Mouse (Mus musculus) limb, embryonic 10.5 days (tissue): ENCODE results near the gene Iah1. TPM values are rescaled to one million over a fixed set of nuclear protein-coding genes. Genes with fewer than 3 reads are reported as not detected.

Source experiments
- DNase-seq: peaks from one replicate; pipeline ENCODE4 v3.0.0-alpha.2; 2017; ENCODE audit warnings: low spot score
- H3K27ac ChIP-seq: fragments of 300-500 bp; sonication (generic); 2 replicates; pipeline ENCODE4 v1.5.1; 2016; ENCODE audit warnings: mild to moderate bottlenecking
- H3K27me3 ChIP-seq: fragments of 300-500 bp; sonication (generic); 2 replicates; pipeline ENCODE4 v1.6.1; 2016; ENCODE audit warnings: low read depth, mild to moderate bottlenecking; ENCODE audit not compliant: poor library complexity, severe bottlenecking
- H3K36me3 ChIP-seq: fragments of 300-500 bp; sonication (generic); 2 replicates; pipeline ENCODE4 v1.6.1; 2016; ENCODE audit warnings: mild to moderate bottlenecking, moderate library complexity
- H3K4me1 ChIP-seq: fragments of 300-500 bp; sonication (generic); 2 replicates; pipeline ENCODE4 v1.6.1; 2016
- H3K4me3 ChIP-seq: fragments of 300-500 bp; sonication (generic); 2 replicates; pipeline ENCODE4 v1.5.1; 2016; ENCODE audit warnings: mild to moderate bottlenecking, moderate library complexity
- H3K9me3 ChIP-seq: fragments of 300-500 bp; sonication (generic); replicated peaks from 2 replicates; pipeline ENCODE4 v1.6.1; 2016; ENCODE audit warnings: mild to moderate bottlenecking
- WGBS: fragments of 180-500 bp; shearing (Covaris S2); methylation state at CpG from one replicate; pipeline ENCODE4 v1.1.7; 2016; 5-methylcytosine and 5-hydroxymethylcytosine counted together
- polyA plus RNA-seq: library from polyadenylated mRNA; unstranded; fragments of >200 nt; fragmentation: Nextera tagmentation; extraction: Ambion mirVana; gene quantifications from 2 replicates; pipeline ENCODE4 v1.2.1, GENCODE M21; 2016

Gene Iah1
- polyA plus RNA-seq, result 50.3 and 51.3 TPM in 2 replicates

DNA sequence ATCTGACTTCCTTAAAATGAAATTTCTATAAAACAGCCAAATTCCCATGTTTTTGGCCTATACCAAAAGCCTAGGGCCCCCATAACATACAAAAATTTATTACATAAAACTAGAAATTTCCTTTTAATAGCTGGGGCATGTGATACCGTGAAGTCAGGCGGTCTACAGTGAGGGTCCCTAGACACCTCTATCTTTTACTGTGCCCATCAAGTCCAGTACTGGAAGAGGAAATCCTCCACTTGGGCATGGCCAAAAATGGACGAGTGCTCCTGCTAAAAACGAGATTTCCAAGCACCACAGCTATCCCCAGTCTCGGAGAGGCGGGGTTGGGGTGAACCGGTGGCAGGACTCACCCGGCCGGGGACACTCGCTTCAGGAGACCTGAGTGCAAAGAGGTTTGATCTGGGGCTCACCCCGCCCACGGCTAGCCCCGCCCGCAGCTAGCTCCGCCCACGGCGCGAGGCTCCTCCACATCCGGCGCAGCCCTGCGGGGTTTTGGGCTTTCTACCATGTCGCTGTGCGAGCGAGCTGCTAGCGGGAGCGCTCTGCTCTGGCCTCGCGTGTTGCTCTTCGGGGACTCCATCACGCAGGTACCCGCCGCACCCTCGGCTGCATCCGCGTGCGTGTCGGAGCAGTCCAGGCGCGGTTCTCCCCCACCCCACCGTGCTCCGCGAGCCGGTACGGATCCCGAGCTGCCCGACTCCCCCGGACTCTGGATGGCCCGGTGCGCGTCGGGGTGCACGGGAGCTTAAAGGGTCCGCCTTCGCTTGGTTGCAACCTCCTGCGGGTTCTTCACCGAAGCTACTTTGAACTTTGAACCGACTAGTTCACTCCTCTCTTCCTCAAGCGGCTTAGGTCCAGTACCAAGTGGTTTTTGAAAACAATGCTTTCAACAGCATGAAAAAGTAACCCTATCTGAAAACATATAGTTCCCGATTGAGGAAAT lies at the start of gene Iah1:
Gene Iah1 (plus strand): TSS at position 467 of the 946 bp plus-strand sequence.
- peaks cover 7% of the 10 kb centered on the region for H3K4me1 ChIP-seq
- peak within 1 kb of the TSS; percentile 78 for H3K4me3 ChIP-seq
- no peaks in the 10 kb centered on the region for H3K27me3 ChIP-seq
- peak within 1 kb of the TSS; percentile 92 for H3K27ac ChIP-seq
- peak; percentile 91 for DNase-seq
- WGBS, result 3% methylated on average over 59 of the region's 59 CpGs
- no peaks in the 10 kb centered on the region for H3K9me3 ChIP-seq
- peaks cover 72% of the 10 kb centered on the region for H3K36me3 ChIP-seq

DNA sequence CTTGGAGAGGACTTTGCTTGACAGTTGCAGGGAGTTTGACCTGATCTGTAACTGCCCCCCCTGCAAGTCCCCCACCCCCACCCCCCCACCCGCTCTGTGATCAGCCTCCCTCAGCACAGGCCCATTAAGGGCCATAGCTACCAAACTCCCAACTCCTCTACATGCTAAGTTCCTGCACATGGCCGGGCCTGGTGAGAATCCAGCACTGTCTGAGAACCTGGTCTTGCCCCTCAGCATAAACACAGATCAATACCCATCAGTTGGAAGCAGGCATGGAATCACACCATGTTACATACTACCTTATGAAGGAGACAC lies 49.4 kb upstream of the Iah1 start:
- no peaks in the 10 kb centered on the region for H3K27me3 ChIP-seq
- H3K4me1 ChIP-seq, result no peaks in the 10 kb centered on the region
- WGBS, result 79% methylated on average over 2 of the region's 2 CpGs
- H3K27ac ChIP-seq, result no peak overlapping the region
- no peaks in the 10 kb centered on the region for H3K9me3 ChIP-seq
- H3K36me3 ChIP-seq, result peaks cover 100% of the 10 kb centered on the region
- no peak overlapping the region for H3K4me3 ChIP-seq
- no peak for DNase-seq

DNA sequence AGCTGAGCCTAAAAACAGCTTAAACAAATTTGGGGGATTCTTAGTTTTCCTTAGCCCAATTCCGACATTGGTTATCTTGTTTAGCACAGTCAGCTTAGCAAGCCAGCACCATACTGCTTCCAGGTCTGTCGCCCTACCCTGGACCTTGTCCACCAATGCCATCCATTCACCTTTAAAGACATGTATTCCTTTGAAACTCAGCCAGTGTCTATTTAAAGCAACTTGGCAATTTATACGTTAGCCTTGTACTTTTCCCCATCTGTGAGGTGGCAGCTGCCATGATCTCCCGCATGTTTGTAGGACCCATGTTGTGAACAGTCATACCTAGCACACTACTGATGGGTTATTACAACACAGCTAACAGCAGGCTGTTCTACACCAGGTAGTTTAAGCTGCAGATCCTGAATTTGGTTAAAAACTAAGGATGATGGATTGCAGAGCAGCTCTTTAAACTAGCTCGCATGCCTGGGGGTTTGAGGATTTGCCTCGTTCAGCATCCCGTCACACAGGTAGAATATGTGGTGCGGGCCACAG lies 48.0 kb upstream of the Iah1 start:
- peaks cover 100% of the 10 kb centered on the region for H3K36me3 ChIP-seq
- no peak overlapping the region for H3K27ac ChIP-seq
- 94% methylated on average over 8 of the region's 8 CpGs for WGBS
- no peaks in the 10 kb centered on the region for H3K27me3 ChIP-seq
- no peaks in the 10 kb centered on the region for H3K4me1 ChIP-seq
- no peaks in the 10 kb centered on the region for H3K9me3 ChIP-seq
- no peak for DNase-seq
- no peak overlapping the region for H3K4me3 ChIP-seq

DNA sequence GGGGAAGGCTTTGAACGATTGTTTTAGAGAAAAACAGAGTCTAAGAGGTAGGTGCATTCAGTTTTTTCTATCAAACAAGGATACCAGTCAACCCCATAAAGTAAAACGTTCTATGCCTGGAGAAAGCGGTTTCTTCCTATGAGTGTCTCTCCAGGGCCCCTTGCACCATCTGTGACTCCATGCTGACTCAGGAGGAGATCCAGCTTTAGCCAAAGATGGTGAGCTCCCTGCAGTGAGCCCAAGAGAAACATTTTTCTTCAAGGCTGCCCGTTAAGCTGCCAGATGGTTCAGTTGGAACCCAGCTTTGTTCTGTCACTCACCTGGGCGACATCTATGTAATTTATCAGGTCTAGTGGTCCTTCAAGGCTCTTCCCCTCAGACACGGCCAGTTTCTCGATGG lies 41.7 kb upstream of the Iah1 start:
- H3K9me3 ChIP-seq, result no peaks in the 10 kb centered on the region
- no peaks in the 10 kb centered on the region for H3K4me1 ChIP-seq
- H3K4me3 ChIP-seq, result no peak overlapping the region
- DNase-seq, result no peak
- H3K27ac ChIP-seq, result no peak overlapping the region
- peaks cover 56% of the 10 kb centered on the region for H3K36me3 ChIP-seq
- 87% methylated on average over 7 of the region's 7 CpGs for WGBS
- H3K27me3 ChIP-seq, result no peaks in the 10 kb centered on the region

DNA sequence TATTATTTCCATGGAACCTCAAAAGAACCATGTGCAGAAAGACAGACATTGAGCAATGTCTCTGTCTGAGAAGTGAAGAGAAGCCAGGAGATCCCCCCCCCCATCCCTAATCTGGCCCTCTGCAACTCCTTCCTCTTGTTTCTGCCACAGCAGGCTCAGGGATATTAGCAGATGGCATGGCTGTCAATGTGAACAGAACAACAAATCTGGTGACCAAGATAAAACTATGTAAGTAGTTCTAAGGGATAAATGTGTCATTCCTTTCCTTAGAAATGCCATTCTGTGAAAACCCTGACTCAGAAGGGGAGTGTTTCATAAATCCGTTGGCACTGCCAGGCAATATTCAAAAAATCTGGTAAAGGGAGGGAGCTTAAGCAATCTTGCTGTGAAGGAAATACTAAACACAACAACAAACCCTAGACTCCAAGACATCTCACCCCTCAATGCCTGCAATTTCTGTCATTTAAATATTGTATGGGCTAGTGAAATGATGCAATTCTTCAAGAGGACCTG lies 38.8 kb upstream of the Iah1 start:
- peaks cover 26% of the 10 kb centered on the region for H3K36me3 ChIP-seq
- H3K9me3 ChIP-seq, result no peaks in the 10 kb centered on the region
- no peaks in the 10 kb centered on the region for H3K27me3 ChIP-seq
- WGBS, result 79% methylated on average over 1 of the region's 1 CpGs
- no peak overlapping the region for H3K27ac ChIP-seq
- no peak overlapping the region for H3K4me3 ChIP-seq
- no peak for DNase-seq
- no peaks in the 10 kb centered on the region for H3K4me1 ChIP-seq

DNA sequence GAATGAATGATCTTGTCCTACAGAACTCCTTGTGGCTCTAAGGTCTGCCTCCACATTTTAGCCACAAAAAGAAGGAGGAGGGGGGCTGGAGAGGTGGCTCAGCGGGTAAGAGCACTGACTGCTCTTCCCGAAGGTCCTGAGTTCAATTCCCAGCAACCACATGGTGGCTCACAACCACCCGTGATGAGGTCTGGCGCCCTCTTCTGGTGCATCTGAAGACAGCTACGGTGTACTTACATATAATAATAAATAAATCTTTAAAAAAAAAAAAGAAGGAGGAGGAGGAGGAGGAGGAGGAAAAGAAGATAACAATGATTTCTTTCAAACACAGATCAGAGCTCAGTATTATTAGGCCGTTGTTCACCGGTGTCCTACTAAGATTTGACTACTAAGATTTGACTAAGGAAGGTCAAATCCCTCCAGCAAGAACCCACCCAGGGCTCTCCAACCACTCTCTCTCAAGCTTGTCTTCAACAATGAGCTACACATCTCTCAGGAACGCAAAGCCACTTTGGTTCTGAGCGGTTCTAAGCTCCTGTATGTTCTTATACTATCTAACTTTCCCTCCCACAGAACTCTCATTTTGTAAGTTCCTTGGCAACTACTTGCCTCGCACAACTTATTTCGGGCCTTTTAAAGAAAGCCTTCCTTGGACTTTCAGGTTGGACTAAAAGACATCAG lies 31.3 kb upstream of the Iah1 start, which contains the start of gene Cpsf3:
Gene Cpsf3 (plus strand): TSS at position 631 of the 681 bp plus-strand sequence.
- no peaks in the 10 kb centered on the region for H3K27me3 ChIP-seq
- H3K27ac ChIP-seq, result peak within 1 kb of the TSS; percentile 93
- H3K36me3 ChIP-seq, result peaks cover 18% of the 10 kb centered on the region
- peaks cover 18% of the 10 kb centered on the region for H3K4me1 ChIP-seq
- 56% methylated on average over 11 of the region's 11 CpGs for WGBS
- DNase-seq, result no peak
- peak within 1 kb of the TSS; percentile 86 for H3K4me3 ChIP-seq
- H3K9me3 ChIP-seq, result no peaks in the 10 kb centered on the region

DNA sequence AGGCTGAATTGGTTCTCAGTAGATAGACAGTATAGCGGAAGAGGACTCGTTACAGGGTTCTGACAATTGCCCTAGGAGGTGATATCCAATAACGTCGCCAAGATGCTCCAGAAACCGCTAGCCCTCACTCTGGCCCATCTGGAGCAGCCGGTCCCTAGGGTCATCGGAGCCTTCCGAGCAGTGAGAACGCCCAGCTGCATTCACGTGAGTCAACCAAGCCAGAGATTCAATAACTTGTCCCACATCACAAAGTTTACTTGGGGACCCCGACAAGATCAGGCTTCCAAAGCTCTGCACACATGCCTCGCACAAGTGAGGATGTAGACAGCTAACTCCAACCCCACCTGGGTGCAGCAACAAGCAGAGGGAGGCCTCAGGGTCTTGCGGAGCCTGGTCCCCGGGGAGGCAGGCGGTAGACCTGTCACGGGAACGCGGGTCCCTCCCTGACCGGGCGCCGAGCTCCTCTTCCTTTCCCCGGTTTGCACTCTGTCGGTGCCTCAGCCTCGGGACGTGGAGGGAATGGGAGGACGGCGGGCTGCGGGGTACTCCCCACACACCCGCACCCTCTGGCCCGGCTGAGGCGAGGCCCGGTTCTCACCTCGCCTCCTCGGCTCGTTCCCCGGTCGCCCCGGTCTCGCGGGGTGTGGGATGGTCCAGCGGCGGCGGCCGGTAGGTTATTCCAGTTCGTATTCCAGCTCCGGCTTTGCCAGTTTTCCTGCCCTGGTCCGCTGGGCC lies 30.5 kb upstream of the Iah1 start:
- Histone ChIP-seq H3K27ac (peak overlapping the region; percentile 93), H3K4me1 (peaks cover 18% of the 10 kb centered on the region), H3K9me3 (no peaks in the 10 kb centered on the region), H3K36me3 (peaks cover 25% of the 10 kb centered on the region), H3K27me3 (no peaks in the 10 kb centered on the region), H3K4me3 (peak overlapping the region; percentile 86)
- whole genome bisulfite sequencing, result under 1% methylated on average over 39 of the region's 47 CpGs
- DNase-seq, result no peak

DNA sequence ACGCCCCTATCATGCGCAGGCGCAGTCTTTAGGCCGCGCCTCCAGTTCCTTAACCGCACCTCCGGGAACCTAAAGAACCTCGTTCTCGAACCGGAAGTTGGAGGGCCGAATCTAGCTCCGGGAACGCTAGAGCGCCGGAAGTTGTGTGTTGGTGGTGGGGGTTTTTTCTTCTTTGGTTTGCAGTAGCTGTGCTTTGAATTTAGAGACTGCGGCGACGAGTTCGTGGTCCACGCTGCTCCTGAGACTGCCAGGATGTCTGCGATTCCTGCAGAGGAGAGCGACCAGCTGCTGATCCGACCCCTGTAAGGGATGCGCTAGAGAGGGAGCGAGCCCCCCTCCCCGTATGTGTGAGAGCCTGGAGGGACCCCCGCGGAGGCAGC lies 30.0 kb upstream of the Iah1 start, which contains the start of gene Itgb1bp1:
Gene Itgb1bp1 (minus strand): TSS at position 42 of the 380 bp plus-strand sequence.
- H3K4me1 ChIP-seq, result peaks cover 18% of the 10 kb centered on the region
- under 1% methylated on average over 28 of the region's 28 CpGs for WGBS
- peak within 1 kb of the TSS; percentile 93 for H3K27ac ChIP-seq
- peaks cover 31% of the 10 kb centered on the region for H3K36me3 ChIP-seq
- peak; percentile 98 for DNase-seq
- H3K4me3 ChIP-seq, result peak within 1 kb of the TSS; percentile 86
- no peaks in the 10 kb centered on the region for H3K27me3 ChIP-seq
- H3K9me3 ChIP-seq, result no peaks in the 10 kb centered on the region

DNA sequence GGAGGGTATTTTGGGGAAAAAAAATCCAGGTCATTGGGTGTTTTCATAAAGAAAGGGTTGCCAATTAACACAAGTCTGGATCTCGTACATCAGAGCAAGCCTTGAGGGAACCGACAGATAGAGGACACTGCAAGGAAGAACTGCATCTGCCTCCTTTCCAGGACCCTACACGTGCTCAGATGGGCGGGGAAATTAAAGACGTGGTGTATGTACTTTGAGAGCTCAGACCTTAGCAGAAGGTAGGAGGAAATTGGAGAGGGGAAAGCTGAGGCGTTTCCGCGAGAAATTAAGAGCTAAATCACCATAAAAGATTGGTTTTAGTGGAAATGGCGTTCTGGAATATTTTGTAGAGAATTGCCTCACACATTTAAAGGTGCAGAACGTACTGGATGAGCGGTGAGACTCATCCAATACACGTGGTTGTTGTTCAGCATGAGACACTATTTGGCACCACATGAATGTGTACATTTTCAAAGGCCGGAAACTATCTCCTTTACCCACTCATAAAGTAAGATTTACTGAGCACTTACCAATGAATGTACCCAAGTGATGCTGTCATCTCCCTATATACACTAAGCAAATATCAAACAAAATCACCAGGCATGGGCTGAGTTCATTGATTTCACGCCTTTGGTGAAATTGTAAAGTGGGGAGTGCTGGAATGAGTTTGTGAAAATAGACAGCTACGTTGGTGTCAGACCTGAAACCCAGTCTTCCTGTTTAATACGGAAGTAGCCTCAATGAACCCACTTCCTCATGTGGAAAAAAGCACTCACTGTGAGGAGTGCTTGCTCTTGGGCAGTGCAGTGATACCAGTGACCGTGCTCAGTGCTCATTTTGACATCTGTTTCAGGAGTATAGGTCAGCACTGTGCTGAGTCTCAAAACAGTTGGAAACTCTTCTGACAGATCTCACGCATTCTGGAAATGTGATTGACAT lies 29.2 kb upstream of the Iah1 start:
- Histone ChIP-seq H3K4me1 (peaks cover 18% of the 10 kb centered on the region), H3K27me3 (no peaks in the 10 kb centered on the region), H3K27ac (peak overlapping the region; percentile 93), H3K9me3 (no peaks in the 10 kb centered on the region), H3K36me3 (peaks cover 39% of the 10 kb centered on the region), H3K4me3 (peak overlapping the region; percentile 86)
- 40% methylated on average over 18 of the region's 18 CpGs for WGBS
- peak; percentile 34 for DNase-seq

DNA sequence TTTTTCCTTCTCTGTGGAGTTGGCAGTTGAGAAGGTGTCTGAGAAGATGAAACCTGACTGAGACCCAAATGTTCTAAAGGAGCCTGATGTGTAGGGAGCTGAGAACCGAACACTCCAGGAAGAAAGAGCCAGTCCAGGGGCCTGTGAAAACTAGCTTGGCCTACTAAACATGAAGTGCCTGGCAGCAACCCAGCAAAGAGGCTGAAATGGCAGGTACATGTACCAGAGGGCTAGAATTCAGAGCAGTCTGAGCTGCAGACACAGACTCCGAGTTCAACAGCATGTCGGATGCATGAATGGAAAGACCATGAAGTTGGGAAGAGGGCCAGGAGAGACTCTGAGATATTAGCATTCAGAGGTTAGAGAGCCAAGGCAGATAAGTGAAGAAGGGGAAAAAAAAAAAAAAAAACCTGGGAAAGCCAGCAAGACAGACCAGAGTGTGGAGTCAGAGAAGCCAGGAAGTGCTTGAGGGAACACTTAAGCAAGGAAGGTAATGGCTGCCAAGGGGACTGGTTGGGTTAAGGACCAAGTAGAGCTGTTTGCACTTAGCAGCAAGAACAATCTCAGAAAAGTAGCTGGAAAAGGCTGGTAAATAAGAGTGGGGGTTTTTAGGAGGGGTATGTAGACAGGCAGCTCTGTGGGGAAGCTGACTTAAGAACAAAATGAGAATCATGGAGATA lies 27.3 kb upstream of the Iah1 start:
- 97% methylated on average over 3 of the region's 3 CpGs for WGBS
- H3K4me1 ChIP-seq, result peaks cover 18% of the 10 kb centered on the region
- no peaks in the 10 kb centered on the region for H3K9me3 ChIP-seq
- H3K27ac ChIP-seq, result no peak overlapping the region
- peaks cover 57% of the 10 kb centered on the region for H3K36me3 ChIP-seq
- H3K27me3 ChIP-seq, result no peaks in the 10 kb centered on the region
- H3K4me3 ChIP-seq, result no peak overlapping the region
- DNase-seq, result no peak

DNA sequence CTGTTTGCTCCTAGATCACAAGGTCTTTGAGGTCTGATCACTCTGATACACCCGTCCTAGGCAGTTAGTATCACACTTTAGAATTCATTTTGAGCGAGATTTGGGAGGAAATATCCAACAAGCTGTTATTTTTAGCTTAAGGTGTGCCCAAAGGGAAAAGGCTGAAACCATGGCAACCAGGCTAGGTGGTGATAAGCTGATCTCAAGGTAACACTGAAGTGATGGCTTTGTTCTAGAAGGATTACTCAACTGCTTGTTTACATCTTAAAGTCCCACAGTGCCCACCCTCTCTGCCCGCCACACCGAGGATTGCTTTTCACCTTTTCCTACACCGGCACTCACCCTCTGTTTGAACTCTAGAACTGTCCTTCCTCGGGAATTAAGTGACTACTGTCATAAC lies 26.5 kb upstream of the Iah1 start:
- 85% methylated on average over 6 of the region's 6 CpGs for WGBS
- Histone ChIP-seq H3K9me3 (no peaks in the 10 kb centered on the region), H3K36me3 (peaks cover 65% of the 10 kb centered on the region), H3K27me3 (no peaks in the 10 kb centered on the region), H3K4me3 (no peak overlapping the region), H3K4me1 (peaks cover 18% of the 10 kb centered on the region), H3K27ac (no peak overlapping the region)
- no peak for DNase-seq
